Mouse (Mus musculus) forebrain, postnatal 0 days (tissue): ENCODE data around the gene Gm20708. TPM values are rescaled to one million over a fixed set of nuclear protein-coding genes. Genes with fewer than 3 reads are reported as not detected.

Experiments used
- ATAC-seq: fragments of 200-750 bp; cut with Nextera tagmentation; 2 replicates; pipeline ENCODE4 v1.8.0; 2017; ENCODE audit warnings: mild to moderate bottlenecking, moderate library complexity
- DNase-seq: peaks from one replicate; pipeline ENCODE4 v3.0.0-alpha.2; 2015
- H3K27ac ChIP-seq: fragments of 300-500 bp; sonication (generic); 2 replicates; pipeline ENCODE4 v1.5.1; 2014; ENCODE audit warnings: low read depth, mild to moderate bottlenecking, antibody characterized with exemption, low read length, moderate library complexity, mixed read lengths
- H3K27me3 ChIP-seq: fragments of 300-500 bp; sonication (generic); 2 replicates; pipeline ENCODE4 v1.6.1; 2014; ENCODE audit warnings: mild to moderate bottlenecking, low read length, mixed read lengths; ENCODE audit not compliant: insufficient read depth
- H3K36me3 ChIP-seq: fragments of 300-500 bp; sonication (generic); 2 replicates; pipeline ENCODE4 v1.6.1; 2014; ENCODE audit warnings: mild to moderate bottlenecking, moderate library complexity; ENCODE audit not compliant: insufficient read depth
- H3K4me1 ChIP-seq: fragments of 300-500 bp; sonication (generic); 2 replicates; pipeline ENCODE4 v1.6.1; 2014; ENCODE audit warnings: antibody characterized with exemption; ENCODE audit not compliant: insufficient read depth
- H3K4me2 ChIP-seq: fragments of 300-500 bp; sonication (generic); 2 replicates; pipeline ENCODE4 v1.6.1; 2014; ENCODE audit warnings: low read depth, mild to moderate bottlenecking, moderate library complexity
- H3K4me3 ChIP-seq: fragments of 300-500 bp; sonication (generic); 2 replicates; pipeline ENCODE4 v1.5.1; 2014; ENCODE audit warnings: low read depth, low read length, mixed read lengths
- H3K9ac ChIP-seq: fragments of 300-500 bp; sonication (generic); 2 replicates; pipeline ENCODE4 v1.6.1; 2014; ENCODE audit warnings: mild to moderate bottlenecking
- H3K9me3 ChIP-seq: fragments of 300-500 bp; sonication (generic); 2 replicates; pipeline ENCODE4 v1.6.1; 2016; ENCODE audit warnings: low read length
- CTCF ChIP-seq: sonication (generic); IDR thresholded peaks from 2 replicates; pipeline ENCODE4 v1.5.1; 2016; ENCODE audit warnings: antibody characterized with exemption, control low read depth, low read depth
- WGBS: fragments of 180-500 bp; shearing (Covaris S2); extraction: QIAGEN DNeasy Blood & Tissue Kit; methylation state at CpG from one replicate; pipeline ENCODE4 v1.1.7; 2014; 5-methylcytosine and 5-hydroxymethylcytosine counted together
- polyA plus RNA-seq: library from polyadenylated mRNA; unstranded; fragments of >200 nt; fragmentation: Nextera tagmentation; extraction: Ambion mirVana; gene quantifications from 2 replicates; pipeline ENCODE4 v1.2.1, GENCODE M21; 2015
- total RNA-seq: library from RNA; depleted of rRNA; stranded (reverse); fragments of >200 nt; gene quantifications from 2 replicates; pipeline ENCODE4 v1.2.3, GENCODE M21; 2014

The Gm20708 gene
- total and polyA plus RNA-seq, 2 experiments from 2014 or later: 1.1 to 2.0 TPM

- WGBS: 1% methylated on average over 5 of the region's 5 CpGs
These were observed 16.7 kb downstream of the Gm20708 start for GRCm38 (mm10) chr11:117826164-117826563.

GRCm38 (mm10) chr11:117826916-117827315 is 17.4 kb downstream of the Gm20708 start:
- H3K4me1 ChIP-seq: peaks cover 5% of the 10 kb centered on the region; the same call in 1 of the 2 replicates
- ATAC-seq (no peak), DNase-seq (no peak)
- no peaks in the 10 kb centered on the region for H3K36me3 ChIP-seq
- H3K4me2 ChIP-seq: no peak overlapping the region
- H3K9ac ChIP-seq: no peak overlapping the region
- no peaks in the 10 kb centered on the region for H3K27me3 ChIP-seq
- no peak for TF ChIP-seq CTCF
- 50% methylated on average over 8 of the region's 8 CpGs for WGBS
- no peak overlapping the region for H3K27ac ChIP-seq
- no peaks in the 10 kb centered on the region for H3K9me3 ChIP-seq
- H3K4me3 ChIP-seq: no peak overlapping the region

More at GRCm38 (mm10) chr11:117826164-117826563, 16.7 kb downstream of the Gm20708 start:
- H3K27me3 ChIP-seq: no peaks in the 10 kb centered on the region
- H3K4me3 ChIP-seq: peak overlapping the region; percentile 47
- H3K36me3 ChIP-seq: no peaks in the 10 kb centered on the region
- H3K9me3 ChIP-seq: no peaks in the 10 kb centered on the region
- DNase-seq: no peak
- peak; percentile 53 for ATAC-seq
- H3K27ac ChIP-seq: peak overlapping the region; percentile 36
- H3K9ac ChIP-seq: peak overlapping the region; percentile 58
- no peak for TF ChIP-seq CTCF
- peaks cover 5% of the 10 kb centered on the region; the same call in 1 of the 2 replicates for H3K4me1 ChIP-seq
- peak overlapping the region; percentile 85 for H3K4me2 ChIP-seq

- 76% methylated on average over 3 of the region's 3 CpGs for WGBS
- Histone ChIP-seq H3K9me3 (no peaks in the 10 kb centered on the region), H3K4me2 (no peak overlapping the region), H3K27me3 (no peaks in the 10 kb centered on the region), H3K4me3 (no peak overlapping the region), H3K27ac (no peak overlapping the region), H3K36me3 (no peaks in the 10 kb centered on the region), H3K4me1 (peaks cover 5% of the 10 kb centered on the region; the same call in 1 of the 2 replicates), H3K9ac (no peak overlapping the region)
- DNase-seq: no peak
- TF ChIP-seq CTCF: no peak
- no peak for ATAC-seq
These were observed 17.9 kb downstream of the Gm20708 start for GRCm38 (mm10) chr11:117827386-117827785.

GRCm38 (mm10) chr11:117828149-117828887 is 18.9 kb downstream of the Gm20708 start:
- Histone ChIP-seq H3K36me3 (no peaks in the 10 kb centered on the region), H3K4me1 (peaks cover 5% of the 10 kb centered on the region; the same call in 1 of the 2 replicates), H3K9me3 (no peaks in the 10 kb centered on the region), H3K27ac (no peak overlapping the region), H3K9ac (no peak overlapping the region), H3K27me3 (no peaks in the 10 kb centered on the region), H3K4me3 (no peak overlapping the region), H3K4me2 (no peak overlapping the region)
- ATAC-seq (no peak), DNase-seq (no peak)
- TF ChIP-seq CTCF: no peak
- WGBS: 76% methylated on average over 18 of the region's 18 CpGs

- no peaks in the 10 kb centered on the region for H3K27me3 ChIP-seq
- H3K4me2 ChIP-seq: no peak overlapping the region
- no peak for DNase-seq
- H3K9me3 ChIP-seq: no peaks in the 10 kb centered on the region
- no peak for TF ChIP-seq CTCF
- WGBS: 47% methylated on average over 9 of the region's 9 CpGs
- no peak for ATAC-seq
- H3K9ac ChIP-seq: no peak overlapping the region
- H3K4me1 ChIP-seq: peaks cover 5% of the 10 kb centered on the region; the same call in 1 of the 2 replicates
- no peak overlapping the region for H3K4me3 ChIP-seq
- peak overlapping the region; percentile 35; the same call in 1 of the 2 replicates for H3K27ac ChIP-seq
- no peaks in the 10 kb centered on the region for H3K36me3 ChIP-seq
These were observed 19.6 kb downstream of the Gm20708 start for GRCm38 (mm10) chr11:117828888-117829604.

- H3K27ac ChIP-seq: no peak overlapping the region
- TF ChIP-seq CTCF: no peak
- H3K4me2 ChIP-seq: no peak overlapping the region
- no peak for ATAC-seq
- no peak overlapping the region for H3K9ac ChIP-seq
- H3K27me3 ChIP-seq: no peaks in the 10 kb centered on the region
- H3K9me3 ChIP-seq: no peaks in the 10 kb centered on the region
- H3K36me3 ChIP-seq: no peaks in the 10 kb centered on the region
- no peak for DNase-seq
- peaks cover 5% of the 10 kb centered on the region; the same call in 1 of the 2 replicates for H3K4me1 ChIP-seq
- no peak overlapping the region for H3K4me3 ChIP-seq
- 81% methylated on average over 2 of the region's 2 CpGs for WGBS
These were observed 20.3 kb downstream of the Gm20708 start for GRCm38 (mm10) chr11:117829671-117830215.
